Comparison of ENCODE assay signal across 8 mouse cellular contexts in genomic region chr15:99497527-99498242, GRCm38 (mm10). TPM values are rescaled to one million over a fixed set of nuclear protein-coding genes. Genes with fewer than 3 reads are reported as not detected.
DNase-seq lines count a peak whose midpoint lies in the region; ATAC-seq and TF ChIP-seq lines count a peak whose summit lies in the region.

No protein-coding gene starts in this region.

- H3K9me3 ChIP-seq in heart, embryonic 11.5 days (replicated peaks; ENCODE audit: control insufficient read depth, low read length): no peaks in the 10 kb centered on the region
- no peaks in the 10 kb centered on the region for H3K9me3 ChIP-seq in heart, postnatal 0 days (replicated peaks; ENCODE audit: control insufficient read depth, low read length)
- H3K9me3 ChIP-seq in midbrain, embryonic 14.5 days (ENCODE audit: control insufficient read depth, low read length): no peaks in the 10 kb centered on the region

- peak; percentile 96 for DNase-seq in heart, adult 11 months
- DNase-seq in adrenal gland, adult 2 months: peak; percentile 89
- DNase-seq in fibroblast of lung, adult 2 months (ENCODE audit: low read depth): peak; percentile 44
- peak; percentile 52 for DNase-seq in heart, postnatal 0 days (ENCODE audit: low spot score)
- peak; percentile 36 to 50 for DNase-seq in layer of hippocampus, postnatal 25 days (ENCODE audit: extremely low spot score in 1 of 2, low spot score in 1 of 2)
- DNase-seq in midbrain, embryonic 14.5 days: peak; percentile 57

- peaks cover 29% of the 10 kb centered on the region for H3K4me1 ChIP-seq in heart, embryonic 11.5 days (ENCODE audit: control insufficient read depth, insufficient read depth, low read length)
- peaks cover 26% of the 10 kb centered on the region for H3K4me1 ChIP-seq in heart, postnatal 0 days (ENCODE audit: control insufficient read depth, insufficient read depth)
- peaks cover 10% of the 10 kb centered on the region; the same call in 1 of the 2 replicates for H3K4me1 ChIP-seq in midbrain, embryonic 14.5 days (ENCODE audit: control insufficient read depth, insufficient read depth, low read length)

- TF ChIP-seq CTCF in heart, postnatal 0 days (IDR thresholded peaks at IDR 0.05; ENCODE audit: low read depth): no peak

- no peak overlapping the region for H3K4me2 ChIP-seq in heart, embryonic 11.5 days
- peak overlapping the region; percentile 39 for H3K4me2 ChIP-seq in heart, postnatal 0 days (ENCODE audit: low read depth, low read length)
- no peak overlapping the region for H3K4me2 ChIP-seq in midbrain, embryonic 14.5 days (ENCODE audit: low read length)

- no peaks in the 10 kb centered on the region for H3K36me3 ChIP-seq in heart, embryonic 11.5 days (ENCODE audit: control insufficient read depth, insufficient read depth, low read length)
- no peaks in the 10 kb centered on the region for H3K36me3 ChIP-seq in heart, postnatal 0 days (replicated peaks; ENCODE audit: control insufficient read depth, insufficient read depth, low read length)
- H3K36me3 ChIP-seq in midbrain, embryonic 14.5 days (ENCODE audit: control insufficient read depth, insufficient read depth, low read length): no peaks in the 10 kb centered on the region

- no peak overlapping the region for H3K4me3 ChIP-seq in heart, embryonic 11.5 days (ENCODE audit: low read depth, low read length)
- H3K4me3 ChIP-seq in heart, postnatal 0 days (ENCODE audit: low read depth, low read length): no peak overlapping the region
- H3K4me3 ChIP-seq in midbrain, embryonic 14.5 days (replicated peaks; ENCODE audit: low read depth, low read length): no peak overlapping the region

- no peak for ATAC-seq in heart, embryonic 11.5 days (replicated peaks; ENCODE audit: insufficient number of reproducible peaks, low FRiP score, low TSS enrichment)
- ATAC-seq in heart, postnatal 0 days (ENCODE audit: insufficient read depth, low read depth): peak; percentile 22
- ATAC-seq in midbrain, embryonic 14.5 days (ENCODE audit: low FRiP score, low TSS enrichment): no peak
- ATAC-seq in erythroblast, adult 5-6 weeks (replicated peaks; ENCODE audit: low FRiP score, poor library complexity, severe bottlenecking): no peak

- peaks cover 28% of the 10 kb centered on the region for H3K27me3 ChIP-seq in heart, embryonic 11.5 days (ENCODE audit: control insufficient read depth, insufficient read depth, low read length)
- H3K27me3 ChIP-seq in heart, postnatal 0 days (ENCODE audit: control insufficient read depth, insufficient read depth, low read length): peaks cover 10% of the 10 kb centered on the region; the same call in 1 of the 2 replicates
- H3K27me3 ChIP-seq in midbrain, embryonic 14.5 days (ENCODE audit: control insufficient read depth, insufficient read depth, low read length): 0 out of 2 replicates have a peak, but pooled peaks cover 3% of the 10 kb centered on the region

- 50% methylated on average over 12 of the region's 12 CpGs for WGBS in heart, embryonic 11.5 days (ENCODE audit: insufficient replicate concordance)
- WGBS in heart, postnatal 0 days: 34% methylated on average over 12 of the region's 12 CpGs
- WGBS in midbrain, embryonic 14.5 days: 48% methylated on average over 12 of the region's 12 CpGs

- no peak overlapping the region for H3K9ac ChIP-seq in heart, embryonic 11.5 days (ENCODE audit: low read depth, low read length)
- H3K9ac ChIP-seq in heart, postnatal 0 days (replicated peaks; ENCODE audit: low read depth, low read length): no peak overlapping the region
- H3K9ac ChIP-seq in midbrain, embryonic 14.5 days (replicated peaks; ENCODE audit: low read length): no peak overlapping the region

- no peak for TF ChIP-seq EP300 in heart, postnatal 0 days (IDR thresholded peaks at IDR 0.05; ENCODE audit: low read depth)

- H3K27ac ChIP-seq in heart, embryonic 11.5 days (ENCODE audit: low read depth, low read length): no peak overlapping the region
- H3K27ac ChIP-seq in heart, postnatal 0 days (ENCODE audit: low read depth): peak overlapping the region; percentile 35
- no peak overlapping the region for H3K27ac ChIP-seq in midbrain, embryonic 14.5 days (replicated peaks; ENCODE audit: low read depth, low read length)

RNA-seq across cellular contexts. Expression of gene Bcdin3d, which starts 23.2 kb away (rescaled TPM):
- 11.9 TPM in 2 replicates for polyA plus RNA-seq in heart, embryonic 11.5 days (2014; fragmentation: Nextera tagmentation; extraction: Ambion mirVana)
- total RNA-seq in adrenal gland, adult 2 months (2021): 1 to 10 TPM; 4.5 to 6.4 TPM
- polyA plus RNA-seq in adrenal gland, adult 2 months (2012; rRNA removed): 3.3 and 4.7 TPM in 2 replicates
- 3.5 and 11.0 TPM in 2 replicates for total RNA-seq in heart, postnatal 0 days (2014; rRNA removed; ENCODE audit: low replicate concordance)
- 12.5 and 13.1 TPM in 2 replicates for polyA plus RNA-seq in heart, postnatal 0 days (2015; fragmentation: Nextera tagmentation; extraction: Ambion mirVana)
- total RNA-seq in layer of hippocampus, postnatal 25 days (2021): 1 to 10 TPM; 5.0 to 5.3 TPM
- polyA plus RNA-seq in midbrain, embryonic 14.5 days (2014; fragmentation: Nextera tagmentation; extraction: Ambion mirVana): 23.0 and 24.6 TPM in 2 replicates
- not detected in 2 replicates for total RNA-seq in erythroblast, adult 5-6 weeks (2015; ENCODE audit: low replicate concordance)
- total RNA-seq in erythroblast, adult 5-6 weeks (2017; ENCODE audit: low replicate concordance): 0.98 and 2.1 TPM in 2 replicates

RNA-seq across cellular contexts. Expression of gene Faim2, which starts 30.3 kb away (rescaled TPM):
- polyA plus RNA-seq in heart, embryonic 11.5 days (2014; fragmentation: Nextera tagmentation; extraction: Ambion mirVana): 0.40 and 0.51 TPM in 2 replicates
- total RNA-seq in adrenal gland, adult 2 months (2021): 10 to 100 TPM; 32.2 to 33.3 TPM
- 8.8 and 14.3 TPM in 2 replicates for polyA plus RNA-seq in adrenal gland, adult 2 months (2012; rRNA removed)
- not detected in 2 replicates for total RNA-seq in heart, postnatal 0 days (2014; rRNA removed; ENCODE audit: low replicate concordance)
- polyA plus RNA-seq in heart, postnatal 0 days (2015; fragmentation: Nextera tagmentation; extraction: Ambion mirVana): 0.11 TPM in 1 of 2 replicates, not detected in the other
- total RNA-seq in layer of hippocampus, postnatal 25 days (2021): 100 to 1,000 TPM; 317 to 343 TPM
- polyA plus RNA-seq in midbrain, embryonic 14.5 days (2014; fragmentation: Nextera tagmentation; extraction: Ambion mirVana): 17.9 and 19.0 TPM in 2 replicates
- not detected in 2 replicates for total RNA-seq in erythroblast, adult 5-6 weeks (2015; ENCODE audit: low replicate concordance)
- 0.09 and 0.14 TPM in 2 replicates for total RNA-seq in erythroblast, adult 5-6 weeks (2017; ENCODE audit: low replicate concordance)

RNA-seq across cellular contexts. Expression of gene Nckap5l, which starts 40.1 kb away (rescaled TPM):
- 9.0 and 9.1 TPM in 2 replicates for polyA plus RNA-seq in heart, embryonic 11.5 days (2014; fragmentation: Nextera tagmentation; extraction: Ambion mirVana)
- total RNA-seq in adrenal gland, adult 2 months (2021): 10 to 100 TPM; 16.8 to 20.4 TPM
- 35.2 and 43.9 TPM in 2 replicates for polyA plus RNA-seq in adrenal gland, adult 2 months (2012; rRNA removed)
- total RNA-seq in heart, postnatal 0 days (2014; rRNA removed; ENCODE audit: low replicate concordance): 7.5 and 35.0 TPM in 2 replicates
- 3.7 and 5.0 TPM in 2 replicates for polyA plus RNA-seq in heart, postnatal 0 days (2015; fragmentation: Nextera tagmentation; extraction: Ambion mirVana)
- total RNA-seq in layer of hippocampus, postnatal 25 days (2021): 10 to 100 TPM; 18.4 to 26.0 TPM
- polyA plus RNA-seq in midbrain, embryonic 14.5 days (2014; fragmentation: Nextera tagmentation; extraction: Ambion mirVana): 16.8 and 17.6 TPM in 2 replicates
- total RNA-seq in erythroblast, adult 5-6 weeks (2015; ENCODE audit: low replicate concordance): 1.5 TPM in 1 of 2 replicates, not detected in the other
- not detected in 2 replicates for total RNA-seq in erythroblast, adult 5-6 weeks (2017; ENCODE audit: low replicate concordance)

Comparison
In these comparisons a context has a peak if more than half of its experiments do, and no peak if none do; other contexts are left out.
1. DNase-seq: peak in every context shown above with its lines; median percentile 96 in heart, adult 11 months; 89 in adrenal gland, adult 2 months; 57 in midbrain, embryonic 14.5 days; 52 in heart, postnatal 0 days; 44 in fibroblast of lung, adult 2 months; 43 in layer of hippocampus, postnatal 25 days.
2. RNA of gene Faim2, which starts 30.3 kb away (total RNA-seq): 317 to 343 TPM in layer of hippocampus, postnatal 25 days and 32.2 to 33.3 TPM in adrenal gland, adult 2 months; 0.09 to 0.14 TPM in erythroblast, adult 5-6 weeks and not detected in heart, postnatal 0 days; every median in the first group is over 10 times any median in the second.